Mouse (Mus musculus) liver, postnatal 0 days (tissue): Measurements from ENCODE around the gene Spata18. TPM values are rescaled to one million over a fixed set of nuclear protein-coding genes. Genes with fewer than 3 reads are reported as not detected.

Source experiments
- ATAC-seq: fragments of 200-750 bp; cut with Nextera tagmentation; 2 replicates; pipeline ENCODE4 v1.8.0; 2017; ENCODE audit warnings: mild to moderate bottlenecking, moderate library complexity
- DNase-seq: peaks from one replicate; pipeline ENCODE4 v3.0.0-alpha.2; 2016
- H3K27ac ChIP-seq: fragments of 300-500 bp; sonication (generic); 2 replicates; pipeline ENCODE4 v1.5.1; 2014; ENCODE audit warnings: antibody characterized with exemption, moderate library complexity, mild to moderate bottlenecking, low read depth
- H3K27me3 ChIP-seq: fragments of 300-500 bp; sonication (generic); 2 replicates; pipeline ENCODE4 v1.6.1; 2014; ENCODE audit warnings: low read length, control low read depth, mixed read lengths; ENCODE audit not compliant: insufficient read depth
- H3K36me3 ChIP-seq: fragments of 300-500 bp; sonication (generic); replicated peaks from 2 replicates; pipeline ENCODE4 v1.6.1; 2014; ENCODE audit warnings: mild to moderate bottlenecking, control low read depth, low read length, moderate library complexity, mixed read lengths; ENCODE audit not compliant: insufficient read depth
- H3K4me1 ChIP-seq: fragments of 300-500 bp; sonication (generic); 2 replicates; pipeline ENCODE4 v1.6.1; 2014; ENCODE audit warnings: antibody characterized with exemption, mild to moderate bottlenecking, control low read depth; ENCODE audit not compliant: insufficient read depth
- H3K4me2 ChIP-seq: fragments of 300-500 bp; sonication (generic); 2 replicates; pipeline ENCODE4 v1.6.1; 2014; ENCODE audit warnings: low read depth, mild to moderate bottlenecking, low read length, moderate library complexity, mixed read lengths
- H3K4me3 ChIP-seq: fragments of 300-500 bp; sonication (generic); 2 replicates; pipeline ENCODE4 v1.5.1; 2014; ENCODE audit warnings: low read depth, low read length
- H3K9ac ChIP-seq: fragments of 300-500 bp; sonication (generic); replicated peaks from 2 replicates; pipeline ENCODE4 v1.6.1; 2014; ENCODE audit warnings: mild to moderate bottlenecking, moderate library complexity
- H3K9me3 ChIP-seq: fragments of 300-500 bp; sonication (generic); 2 replicates; pipeline ENCODE4 v1.6.1; 2016; ENCODE audit warnings: mild to moderate bottlenecking, control low read depth, low read length, mixed read lengths
- CTCF ChIP-seq: sonication (generic); IDR thresholded peaks from 2 replicates; pipeline ENCODE4 v1.5.1; 2016; ENCODE audit warnings: antibody characterized with exemption, low read depth
- EP300 ChIP-seq: IDR thresholded peaks from 2 replicates; pipeline ENCODE4 v1.6.1; 2016; ENCODE audit warnings: antibody characterized with exemption, low read depth, mild to moderate bottlenecking
- WGBS: fragments of 180-500 bp; shearing (Covaris S2); extraction: QIAGEN DNeasy Blood & Tissue Kit; methylation state at CpG from one replicate; pipeline ENCODE4 v1.1.7; 2014; ENCODE audit not compliant: insufficient replicate concordance; 5-methylcytosine and 5-hydroxymethylcytosine counted together
- polyA plus RNA-seq: library from polyadenylated mRNA; unstranded; fragments of >200 nt; fragmentation: Nextera tagmentation; extraction: Ambion mirVana; gene quantifications from 2 replicates; pipeline ENCODE4 v1.2.1, GENCODE M21; 2015

Gene Spata18
- polyA plus RNA-seq, 1 experiment from 2014 or later: not detected

GRCm38 (mm10) chr5:73691723-73692520, 40.7 kb downstream of the Spata18 start:
- no peak overlapping the region for H3K4me3 ChIP-seq
- no peak overlapping the region for H3K27ac ChIP-seq
- no peaks in the 10 kb centered on the region for H3K27me3 ChIP-seq
- DNase-seq (no peak), ATAC-seq (no peak)
- no peaks in the 10 kb centered on the region for H3K9me3 ChIP-seq
- no peak overlapping the region for H3K4me2 ChIP-seq
- H3K9ac ChIP-seq: no peak overlapping the region
- WGBS: 45% methylated on average over 15 of the region's 15 CpGs
- no peaks in the 10 kb centered on the region for H3K36me3 ChIP-seq
- peaks cover 3% of the 10 kb centered on the region; the same call in 1 of the 2 replicates for H3K4me1 ChIP-seq
- TF ChIP-seq EP300 (no peak), CTCF (no peak)

GRCm38 (mm10) chr5:73693778-73694177, 42.6 kb downstream of the Spata18 start:
- H3K36me3 ChIP-seq: no peaks in the 10 kb centered on the region
- WGBS: 75% methylated on average over 1 of the region's 1 CpGs

GRCm38 (mm10) chr5:73694254-73695015, 43.3 kb downstream of the Spata18 start:
- no peak for ATAC-seq
- Histone ChIP-seq H3K36me3 (no peaks in the 10 kb centered on the region), H3K9me3 (no peaks in the 10 kb centered on the region), H3K4me3 (no peak overlapping the region), H3K4me1 (peaks cover 3% of the 10 kb centered on the region; the same call in 1 of the 2 replicates), H3K27me3 (no peaks in the 10 kb centered on the region), H3K27ac (no peak overlapping the region), H3K9ac (no peak overlapping the region), H3K4me2 (no peak overlapping the region)
- WGBS: 66% methylated on average over 4 of the region's 4 CpGs
- TF ChIP-seq EP300 (no peak), CTCF (no peak)
- DNase-seq: no peak

More at GRCm38 (mm10) chr5:73693778-73694177, 42.6 kb downstream of the Spata18 start:
- DNase-seq (no peak), ATAC-seq (no peak)
- H3K27ac ChIP-seq: no peak overlapping the region
- no peak overlapping the region for H3K4me3 ChIP-seq
- TF ChIP-seq EP300 (no peak), CTCF (no peak)
- peaks cover 3% of the 10 kb centered on the region; the same call in 1 of the 2 replicates for H3K4me1 ChIP-seq
- no peaks in the 10 kb centered on the region for H3K27me3 ChIP-seq
- H3K9me3 ChIP-seq: no peaks in the 10 kb centered on the region
- no peak overlapping the region for H3K9ac ChIP-seq
- no peak overlapping the region for H3K4me2 ChIP-seq

GRCm38 (mm10) chr5:73697700-73698099, 46.5 kb downstream of the Spata18 start:
- Histone ChIP-seq H3K27me3 (no peaks in the 10 kb centered on the region), H3K9me3 (no peaks in the 10 kb centered on the region), H3K9ac (no peak overlapping the region), H3K36me3 (no peaks in the 10 kb centered on the region), H3K4me2 (no peak overlapping the region), H3K27ac (no peak overlapping the region), H3K4me3 (no peak overlapping the region), H3K4me1 (no peaks in the 10 kb centered on the region)
- TF ChIP-seq EP300: no peak
- TF ChIP-seq CTCF: no peak
- DNase-seq (no peak), ATAC-seq (no peak)
- WGBS: 55% methylated on average over 4 of the region's 4 CpGs

- DNase-seq (no peak), ATAC-seq (no peak)
- Histone ChIP-seq H3K36me3 (no peaks in the 10 kb centered on the region), H3K9ac (no peak overlapping the region), H3K27me3 (no peaks in the 10 kb centered on the region), H3K27ac (no peak overlapping the region), H3K9me3 (no peaks in the 10 kb centered on the region), H3K4me1 (no peaks in the 10 kb centered on the region), H3K4me2 (no peak overlapping the region), H3K4me3 (no peak overlapping the region)
- WGBS: 69% methylated on average over 17 of the region's 17 CpGs
- TF ChIP-seq EP300 (no peak), CTCF (no peak)
These were observed 50.1 kb downstream of the Spata18 start for GRCm38 (mm10) chr5:73701063-73701890.
